Mouse (Mus musculus): ENCODE measurements around the gene Alg1.

Gene Alg1

GRCm38 (mm10) chr16:5242355-5242754, 8.9 kb downstream of the Alg1 start:
- DNase-seq (ENCODE audit: low read depth, low spot score): no peak

- no peak for DNase-seq (ENCODE audit: low read depth, low spot score)
These were observed 9.5 kb downstream of the Alg1 start for GRCm38 (mm10) chr16:5242882-5243281.

- peak; percentile 42 for DNase-seq (ENCODE audit: low read depth, low spot score)
These were observed 11.0 kb downstream of the Alg1 start for GRCm38 (mm10) chr16:5244411-5244810.

GRCm38 (mm10) chr16:5250891-5251290, 17.5 kb downstream of the Alg1 start:
- DNase-seq (ENCODE audit: low read depth, low spot score): no peak

GRCm38 (mm10) chr16:5252260-5252659, 18.8 kb downstream of the Alg1 start:
- DNase-seq (ENCODE audit: low read depth, low spot score): no peak

GRCm38 (mm10) chr16:5254346-5255025, 21.1 kb downstream of the Alg1 start:
- DNase-seq (ENCODE audit: low read depth, low spot score): peak; percentile 89

GRCm38 (mm10) chr16:5255081-5255740, 21.8 kb downstream of the Alg1 start:
- peak; percentile 9 for DNase-seq (ENCODE audit: low read depth, low spot score)

- DNase-seq (ENCODE audit: low read depth, low spot score): peak; percentile 97
These were observed 22.5 kb downstream of the Alg1 start, which contains the start of gene Eef2kmt for GRCm38 (mm10) chr16:5255779-5256496. Eef2kmt (minus strand) TSS chr16:5255983.

- peak; percentile 71 for DNase-seq (ENCODE audit: low read depth, low spot score)
These were observed 29.7 kb downstream of the Alg1 start for GRCm38 (mm10) chr16:5263156-5263555.

GRCm38 (mm10) chr16:5263926-5264325, 30.5 kb downstream of the Alg1 start:
- no peak for DNase-seq (ENCODE audit: low read depth, low spot score)

GRCm38 (mm10) chr16:5271411-5272035, 38.1 kb downstream of the Alg1 start:
- DNase-seq (ENCODE audit: low read depth, low spot score): no peak

- DNase-seq (ENCODE audit: low read depth, low spot score): no peak
These were observed 39.0 kb downstream of the Alg1 start for GRCm38 (mm10) chr16:5272371-5272770.

GRCm38 (mm10) chr16:5279571-5280222, 46.3 kb downstream of the Alg1 start:
- DNase-seq (ENCODE audit: low read depth, low spot score): no peak

GRCm38 (mm10) chr16:5282686-5283085, 49.3 kb downstream of the Alg1 start:
- no peak for DNase-seq (ENCODE audit: low read depth, low spot score)

GRCm38 (mm10) chr16:5285376-5285775, 52.0 kb downstream of the Alg1 start:
- no peak for DNase-seq (ENCODE audit: low read depth, low spot score)

All from forelimb bud, embryonic 11.5 days (tissue).